Mouse (Mus musculus): ENCODE measurements around the gene Wwc1. TPM values are rescaled to one million over a fixed set of nuclear protein-coding genes. Genes with fewer than 3 reads are reported as not detected.
"Not testable (repeated sequence)": the region's sequence is repeated elsewhere in the genome, so short reads cannot be mapped to it uniquely, and the experiment has no call there.

The Wwc1 gene
- polyA plus RNA-seq, 1 experiment from 2014 or later = 7.1 TPM

DNA sequence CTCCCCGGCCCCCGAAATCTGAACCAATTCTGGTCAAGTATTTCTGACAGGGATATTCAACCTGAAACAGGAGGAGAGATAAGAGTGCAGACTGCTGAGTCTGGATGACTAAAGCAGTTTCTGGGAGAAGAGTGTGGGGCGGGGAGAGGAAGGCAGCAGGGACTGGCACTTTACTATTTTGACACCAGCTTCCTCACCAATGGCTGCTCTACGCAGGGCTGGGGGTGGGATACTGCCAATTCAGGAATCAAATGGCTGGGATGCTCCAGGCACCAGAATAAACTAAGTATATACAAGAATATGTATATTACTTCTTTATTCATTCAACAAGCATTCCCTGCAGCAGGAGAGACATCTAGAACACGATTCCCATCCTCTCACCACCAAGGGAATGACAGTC lies 116.7 kb downstream of the Wwc1 start:
- Histone ChIP-seq H3K36me3 (peaks cover 29% of the 10 kb centered on the region), H3K9me3 (replicated peaks) (no peaks in the 10 kb centered on the region), H3K4me1 (peaks cover 20% of the 10 kb centered on the region), H3K9ac (no peak overlapping the region), H3K27me3 (no peaks in the 10 kb centered on the region), H3K27ac (no peak overlapping the region), H3K4me3 (replicated peaks) (no peak overlapping the region), H3K4me2 (no peak overlapping the region)
- no peak for ATAC-seq (replicated peaks; ENCODE audit: low FRiP score)
- WGBS = 86% methylated on average over 5 of the region's 5 CpGs

DNA sequence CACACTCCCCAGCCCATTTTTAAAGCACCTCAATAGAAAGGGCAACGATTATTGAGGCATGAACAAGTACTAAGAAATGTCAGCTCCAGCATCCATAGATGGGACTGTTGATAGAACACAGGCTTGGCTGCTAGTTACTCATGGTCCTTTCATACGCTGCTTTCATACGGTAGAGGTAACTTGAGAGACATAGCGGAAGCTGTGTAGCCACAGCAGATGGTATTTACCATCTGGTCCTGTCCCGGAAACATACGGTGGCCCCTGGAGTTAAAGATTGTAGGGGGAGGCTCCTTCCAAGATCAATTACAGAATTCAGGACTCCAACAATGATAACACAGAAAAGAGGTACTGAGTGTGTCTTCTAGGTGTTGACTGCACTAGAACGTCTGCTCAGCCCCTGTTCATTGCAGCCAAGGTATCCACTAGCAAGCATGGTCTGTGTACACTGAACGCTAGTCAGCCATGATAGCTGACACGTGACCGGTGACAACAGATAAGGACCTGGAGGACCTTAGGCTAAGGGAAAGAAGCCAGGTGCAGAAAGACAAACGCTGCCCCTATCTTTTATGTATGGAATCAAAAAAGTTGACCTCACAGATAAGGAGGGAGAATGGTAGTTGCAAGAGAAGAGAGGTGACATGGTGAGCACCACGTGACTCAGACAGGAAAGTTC lies 122.8 kb downstream of the Wwc1 start:
- H3K9me3 ChIP-seq (replicated peaks) = no peaks in the 10 kb centered on the region
- H3K4me3 ChIP-seq (replicated peaks) = no peak overlapping the region
- H3K4me1 ChIP-seq = no peaks in the 10 kb centered on the region
- H3K27me3 ChIP-seq = no peaks in the 10 kb centered on the region
- H3K36me3 ChIP-seq = peaks cover 25% of the 10 kb centered on the region
- H3K4me2 ChIP-seq = no peak overlapping the region
- H3K9ac ChIP-seq = no peak overlapping the region
- no peak overlapping the region for H3K27ac ChIP-seq
- WGBS = 81% methylated on average over 12 of the region's 12 CpGs
- no peak for ATAC-seq (replicated peaks; ENCODE audit: low FRiP score)

DNA sequence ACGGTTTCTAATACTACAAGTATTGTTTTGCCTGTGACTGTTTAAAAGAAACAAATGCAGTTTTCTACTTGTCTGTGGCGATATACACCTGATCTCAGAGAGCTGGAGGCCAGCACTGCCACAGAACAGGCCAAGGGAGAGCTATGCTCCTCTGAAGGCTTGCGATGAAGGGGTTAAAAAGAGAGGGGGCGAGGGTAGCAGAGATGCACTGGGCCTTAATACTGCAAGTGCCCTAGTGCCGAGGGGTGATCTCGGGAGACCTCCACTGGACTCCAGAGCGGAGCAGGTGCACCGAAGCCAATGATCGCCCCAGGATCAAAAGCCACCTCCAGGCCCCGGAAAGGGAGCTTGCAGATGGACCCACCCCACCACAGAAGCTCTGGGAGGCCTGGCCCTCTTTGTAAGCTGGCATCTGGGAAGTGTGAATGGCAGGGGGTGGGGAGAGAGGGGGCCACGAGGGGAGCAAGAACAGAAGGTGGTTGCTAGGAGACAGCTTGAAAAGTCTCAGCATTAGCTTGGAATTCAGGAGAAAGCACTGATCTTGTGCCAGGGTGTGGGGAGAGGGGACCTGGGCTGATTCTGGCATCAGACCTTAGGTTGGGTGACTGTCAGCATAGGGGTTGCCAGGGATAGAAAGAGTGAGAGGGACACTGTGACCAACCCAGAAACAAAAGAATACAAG lies 123.8 kb downstream of the Wwc1 start:
- WGBS = 58% methylated on average over 11 of the region's 11 CpGs
- H3K27me3 ChIP-seq = no peaks in the 10 kb centered on the region
- peaks cover 35% of the 10 kb centered on the region for H3K36me3 ChIP-seq
- no peaks in the 10 kb centered on the region for H3K9me3 ChIP-seq (replicated peaks)
- H3K4me3 ChIP-seq (replicated peaks) = no peak overlapping the region
- H3K4me1 ChIP-seq = no peaks in the 10 kb centered on the region
- no peak overlapping the region for H3K27ac ChIP-seq
- no peak overlapping the region for H3K4me2 ChIP-seq
- ATAC-seq (replicated peaks; ENCODE audit: low FRiP score) = 0 out of 2 replicates have a peak, but pooled peaks have one; percentile 38
- H3K9ac ChIP-seq = no peak overlapping the region

DNA sequence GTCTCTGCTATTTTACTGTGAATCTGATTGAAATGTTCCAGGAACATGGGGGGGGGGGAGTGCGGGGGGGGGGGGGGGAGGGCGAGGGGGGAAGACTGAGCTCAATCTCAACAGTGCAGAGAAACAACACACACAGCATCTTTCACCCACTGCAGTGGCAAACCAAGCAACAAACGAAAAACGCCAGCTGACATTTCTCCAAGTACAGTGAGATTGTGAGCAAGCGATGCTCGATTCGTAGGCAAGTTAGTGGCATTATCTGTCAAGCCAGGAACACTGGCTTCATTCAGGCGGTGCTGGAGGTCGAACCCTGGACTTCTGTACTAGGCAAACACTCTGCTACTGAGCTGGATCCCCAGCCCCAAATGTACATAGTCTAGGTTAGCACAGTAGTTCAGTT lies 124.8 kb downstream of the Wwc1 start:
- Histone ChIP-seq H3K36me3 (peaks cover 43% of the 10 kb centered on the region), H3K27me3 (no peaks in the 10 kb centered on the region), H3K4me1 (no peaks in the 10 kb centered on the region), H3K4me3 (replicated peaks) (no peak overlapping the region), H3K9me3 (replicated peaks) (no peaks in the 10 kb centered on the region), H3K9ac (no peak overlapping the region), H3K4me2 (no peak overlapping the region), H3K27ac (no peak overlapping the region)
- no peak for ATAC-seq (replicated peaks; ENCODE audit: low FRiP score)
- WGBS = 77% methylated on average over 8 of the region's 9 CpGs

DNA sequence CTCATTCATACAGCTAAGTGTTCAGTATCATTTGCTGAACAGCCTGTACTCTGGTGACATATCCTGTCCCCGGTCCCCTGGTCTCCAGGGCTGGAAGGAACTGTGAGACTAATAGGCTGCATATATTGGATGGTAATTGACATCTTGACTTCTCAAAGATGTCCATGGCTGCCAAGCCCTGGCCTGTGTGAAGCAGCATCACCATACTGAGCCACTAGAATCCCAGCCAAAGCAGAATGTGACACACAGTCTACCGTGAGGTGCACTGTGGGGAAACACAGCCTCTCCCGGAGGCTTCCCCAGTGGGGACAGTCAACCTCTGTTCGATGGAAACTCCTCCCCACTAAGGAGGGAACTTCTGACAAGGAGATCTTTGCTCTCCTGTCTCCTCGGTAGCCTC lies 125.4 kb downstream of the Wwc1 start:
- 89% methylated on average over 5 of the region's 5 CpGs for WGBS

DNA sequence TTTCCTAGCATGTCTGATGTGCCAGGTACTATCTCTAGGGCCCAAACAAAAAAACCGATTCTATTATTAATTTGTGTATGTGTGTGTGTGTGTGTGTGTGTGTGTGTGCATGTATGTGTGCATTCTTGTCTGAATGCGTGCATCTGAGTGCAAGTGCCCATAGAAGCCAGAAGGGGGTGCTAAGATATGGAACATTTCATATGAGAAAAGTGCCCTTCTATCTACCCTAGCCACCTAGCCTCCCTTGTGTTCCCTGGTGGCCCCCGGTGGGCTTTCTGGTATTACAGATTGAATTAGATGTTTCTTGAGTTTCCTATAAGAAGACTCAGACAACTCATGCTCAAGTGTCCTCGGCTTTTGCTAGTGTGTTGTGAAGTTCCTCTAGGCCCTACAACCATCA lies 126.7 kb downstream of the Wwc1 start:
- no peak for ATAC-seq (replicated peaks; ENCODE audit: low FRiP score)
- peaks cover 39% of the 10 kb centered on the region for H3K36me3 ChIP-seq
- no peak overlapping the region for H3K9ac ChIP-seq
- no peak overlapping the region for H3K4me3 ChIP-seq (replicated peaks)
- H3K27ac ChIP-seq = no peak overlapping the region
- H3K4me2 ChIP-seq = no peak overlapping the region
- H3K27me3 ChIP-seq = no peaks in the 10 kb centered on the region
- WGBS = 94% methylated on average over 4 of the region's 4 CpGs
- H3K9me3 ChIP-seq (replicated peaks) = no peaks in the 10 kb centered on the region
- no peaks in the 10 kb centered on the region for H3K4me1 ChIP-seq

More for the DNA sequence above, 125.4 kb downstream of the Wwc1 start:
- Histone ChIP-seq H3K4me3 (replicated peaks) (no peak overlapping the region), H3K9me3 (replicated peaks) (no peaks in the 10 kb centered on the region), H3K27ac (no peak overlapping the region), H3K27me3 (no peaks in the 10 kb centered on the region), H3K4me1 (no peaks in the 10 kb centered on the region), H3K9ac (no peak overlapping the region), H3K4me2 (no peak overlapping the region), H3K36me3 (peaks cover 45% of the 10 kb centered on the region)
- ATAC-seq (replicated peaks; ENCODE audit: low FRiP score) = no peak

DNA sequence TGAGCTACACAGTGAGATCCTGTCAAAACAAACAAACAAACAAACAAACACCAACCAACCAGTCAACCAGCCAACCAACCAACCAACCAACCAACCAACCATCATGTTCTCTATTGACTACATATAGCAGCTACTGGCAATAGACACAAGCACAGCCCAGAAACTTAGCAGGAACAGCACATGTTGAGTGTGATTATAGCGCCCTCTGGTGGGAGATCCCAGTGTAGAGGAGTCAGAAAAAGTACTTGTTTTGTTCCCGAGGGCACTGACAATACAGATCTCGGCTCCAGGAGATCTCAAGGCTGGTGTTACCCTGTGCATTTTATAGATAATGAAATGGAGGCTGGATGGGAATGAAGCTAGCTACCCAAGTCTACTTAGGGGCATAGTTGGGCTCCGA lies 127.6 kb downstream of the Wwc1 start:
- no peak overlapping the region for H3K4me2 ChIP-seq
- H3K9ac ChIP-seq = no peak overlapping the region
- no peak overlapping the region for H3K27ac ChIP-seq
- H3K27me3 ChIP-seq = no peaks in the 10 kb centered on the region
- no peaks in the 10 kb centered on the region for H3K4me1 ChIP-seq
- H3K4me3 ChIP-seq (replicated peaks) = no peak overlapping the region
- WGBS = 59% methylated on average over 4 of the region's 4 CpGs
- no peaks in the 10 kb centered on the region for H3K9me3 ChIP-seq (replicated peaks)
- no peak for ATAC-seq (replicated peaks; ENCODE audit: low FRiP score)
- peaks cover 38% of the 10 kb centered on the region for H3K36me3 ChIP-seq

DNA sequence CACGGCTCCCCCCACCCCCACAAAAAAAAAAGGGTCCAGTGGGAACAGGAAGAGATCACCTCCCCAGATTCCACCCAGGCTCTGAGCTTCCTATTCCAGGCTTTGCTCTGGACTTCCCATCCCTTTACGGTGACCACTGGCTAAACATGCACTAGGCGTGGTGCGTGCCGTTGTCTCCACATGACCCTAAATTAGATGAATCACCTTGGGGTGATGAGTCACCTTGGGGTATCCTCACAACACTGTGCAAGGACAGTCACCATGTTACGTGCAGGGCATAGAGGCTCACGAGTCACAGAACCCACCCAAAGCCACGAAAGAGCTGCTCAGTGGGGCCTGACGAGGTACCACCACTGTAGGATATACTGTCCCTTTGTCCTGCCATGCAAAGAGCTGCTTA lies 136.0 kb downstream of the Wwc1 start:
- Histone ChIP-seq H3K36me3 (peaks cover 24% of the 10 kb centered on the region), H3K27ac (no peak overlapping the region), H3K4me2 (no peak overlapping the region), H3K9ac (no peak overlapping the region), H3K4me1 (no peaks in the 10 kb centered on the region), H3K9me3 (replicated peaks) (no peaks in the 10 kb centered on the region), H3K27me3 (no peaks in the 10 kb centered on the region), H3K4me3 (replicated peaks) (no peak overlapping the region)
- WGBS = 85% methylated on average over 9 of the region's 9 CpGs
- ATAC-seq (replicated peaks; ENCODE audit: low FRiP score) = no peak

DNA sequence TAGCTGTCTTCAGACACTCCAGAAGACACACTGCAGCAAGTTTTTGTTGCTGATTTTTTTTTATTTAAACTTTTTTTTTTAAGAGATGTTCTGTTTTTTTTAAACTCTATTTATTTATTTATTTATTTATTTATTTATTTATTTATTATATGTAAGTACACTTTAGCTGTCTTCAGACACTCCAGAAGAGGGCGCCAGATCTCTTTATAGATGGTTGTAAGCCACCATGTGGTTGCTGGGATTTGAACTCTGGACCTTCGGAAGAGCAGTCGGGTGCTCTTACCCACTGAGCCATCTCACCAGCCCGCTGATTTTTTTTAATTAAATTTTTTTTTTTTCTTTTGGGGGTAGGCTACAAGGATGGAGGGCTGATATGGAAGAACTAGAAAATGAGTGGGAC lies 137.8 kb downstream of the Wwc1 start:
- not testable (repeated sequence) for H3K4me2 ChIP-seq; ATAC-seq (replicated peaks; ENCODE audit: low FRiP score); H3K4me1 ChIP-seq; H3K9ac ChIP-seq; H3K4me3 ChIP-seq (replicated peaks); H3K9me3 ChIP-seq (replicated peaks); H3K27ac ChIP-seq; H3K27me3 ChIP-seq
- peaks cover 27% of the 10 kb centered on the region for H3K36me3 ChIP-seq
- WGBS = 84% methylated on average over 4 of the region's 4 CpGs

DNA sequence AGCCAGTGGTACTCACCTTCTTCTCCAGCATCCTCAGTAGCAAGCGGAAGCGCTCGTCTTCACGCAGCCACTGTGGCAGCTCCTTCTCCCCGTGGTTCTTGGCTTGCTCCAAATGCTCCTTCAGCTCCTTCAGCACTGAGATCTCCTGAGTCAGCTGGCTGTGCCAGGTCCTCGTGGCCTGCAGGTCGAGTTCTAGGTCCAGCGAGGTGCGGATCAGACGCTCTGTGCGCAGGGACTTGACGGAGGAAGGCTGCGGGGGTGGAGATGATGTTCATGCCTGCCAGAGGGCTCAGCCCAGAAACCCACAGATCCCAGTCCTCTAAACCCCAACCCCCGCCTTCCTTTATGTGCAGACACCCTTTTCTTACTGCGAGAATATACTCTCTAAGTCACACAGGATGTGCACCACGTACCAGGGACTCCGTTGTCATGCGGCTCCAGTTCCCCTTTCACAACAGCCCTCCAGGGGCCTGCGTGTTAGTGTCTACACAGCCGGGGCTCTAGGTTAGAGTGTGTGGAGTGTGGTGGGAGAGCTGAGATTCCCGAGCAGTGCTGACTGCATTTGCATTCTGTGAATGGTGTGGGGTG lies 138.5 kb downstream of the Wwc1 start:
- Histone ChIP-seq H3K4me3 (replicated peaks) (no peak overlapping the region), H3K4me1 (0 out of 2 replicates have a peak, but pooled peaks cover 6% of the 10 kb centered on the region), H3K27ac (no peak overlapping the region), H3K36me3 (peaks cover 27% of the 10 kb centered on the region), H3K4me2 (no peak overlapping the region), H3K9ac (no peak overlapping the region), H3K9me3 (replicated peaks) (no peaks in the 10 kb centered on the region), H3K27me3 (no peaks in the 10 kb centered on the region)
- WGBS = 87% methylated on average over 21 of the region's 21 CpGs
- ATAC-seq (replicated peaks; ENCODE audit: low FRiP score) = no peak

DNA sequence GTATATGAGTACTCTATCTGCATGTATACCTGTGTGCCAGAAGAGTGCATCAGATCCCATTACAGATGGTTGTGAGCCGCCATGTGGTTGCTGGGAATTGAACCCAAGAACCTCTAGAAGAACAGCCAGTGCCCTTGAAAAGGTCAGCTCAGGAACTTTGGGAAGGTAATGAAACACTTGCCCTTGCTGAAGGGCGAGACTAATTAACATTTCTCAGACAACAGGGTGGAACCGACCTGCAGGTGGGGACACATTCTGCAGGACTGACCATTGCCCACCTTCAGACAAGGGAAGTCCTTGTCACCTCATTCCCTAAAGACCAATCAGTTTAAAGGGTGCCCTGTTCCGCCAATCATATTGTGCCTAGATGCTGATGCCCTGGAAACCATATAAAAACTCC lies 139.5 kb downstream of the Wwc1 start:
- not testable (repeated sequence) for H3K4me1 ChIP-seq; H3K27me3 ChIP-seq; H3K9ac ChIP-seq; H3K4me2 ChIP-seq; H3K4me3 ChIP-seq (replicated peaks); H3K9me3 ChIP-seq (replicated peaks); H3K27ac ChIP-seq; ATAC-seq (replicated peaks; ENCODE audit: low FRiP score)
- WGBS = 88% methylated on average over 4 of the region's 4 CpGs
- H3K36me3 ChIP-seq = peaks cover 27% of the 10 kb centered on the region

DNA sequence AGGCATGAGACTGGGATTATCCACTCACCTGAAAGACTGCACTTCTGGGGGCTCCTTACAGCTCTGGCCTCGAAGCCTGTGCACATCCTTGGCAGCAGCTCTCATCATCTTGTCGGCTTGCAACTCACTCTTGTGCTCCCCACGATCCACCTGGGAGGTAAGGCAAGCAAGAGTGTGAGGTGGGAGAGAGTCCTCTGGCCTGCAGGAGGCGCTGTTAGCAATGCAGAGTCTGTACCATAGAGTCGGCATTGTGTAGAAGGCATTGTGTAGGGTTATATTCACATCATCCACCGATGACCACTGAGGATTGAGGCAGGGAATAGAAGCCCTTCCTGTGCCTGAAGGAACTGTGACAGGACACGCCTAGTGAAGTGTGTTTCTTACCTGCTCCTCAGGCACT lies 140.0 kb downstream of the Wwc1 start:
- ATAC-seq (replicated peaks; ENCODE audit: low FRiP score) = no peak
- Histone ChIP-seq H3K27me3 (no peaks in the 10 kb centered on the region), H3K4me2 (no peak overlapping the region), H3K9me3 (replicated peaks) (no peaks in the 10 kb centered on the region), H3K4me3 (replicated peaks) (no peak overlapping the region), H3K9ac (no peak overlapping the region), H3K4me1 (0 out of 2 replicates have a peak, but pooled peaks cover 6% of the 10 kb centered on the region), H3K36me3 (peaks cover 27% of the 10 kb centered on the region), H3K27ac (no peak overlapping the region)
- 80% methylated on average over 7 of the region's 7 CpGs for WGBS

Measured in kidney, embryonic 15.5 days (tissue).